Comparison of ENCODE assay signal across 8 mouse cellular contexts in genomic region chr2:59612733-59613473, GRCm38 (mm10). TPM values are rescaled to one million over a fixed set of nuclear protein-coding genes. Genes with fewer than 3 reads are reported as not detected.
DNase-seq lines count a peak whose midpoint lies in the region; ATAC-seq and TF ChIP-seq lines count a peak whose summit lies in the region.

No protein-coding gene starts in this region.

- TF ChIP-seq CTCF in intestine, postnatal 0 days (IDR thresholded peaks at IDR 0.05; ENCODE audit: low read depth) = no peak

- peak overlapping the region; percentile 79 for H3K4me2 ChIP-seq in intestine, postnatal 0 days (replicated peaks; ENCODE audit: low read depth)
- peak overlapping the region; percentile 73 for H3K4me2 ChIP-seq in liver, embryonic 15.5 days
- H3K4me2 ChIP-seq in neural tube, embryonic 12.5 days (replicated peaks) = peak overlapping the region; percentile 98

- under 1% methylated on average over 33 of the region's 33 CpGs for WGBS in intestine, postnatal 0 days
- 1% methylated on average over 33 of the region's 33 CpGs for WGBS in liver, embryonic 15.5 days (ENCODE audit: insufficient replicate concordance)
- under 1% methylated on average over 33 of the region's 33 CpGs for WGBS in neural tube, embryonic 12.5 days

- no peaks in the 10 kb centered on the region for H3K36me3 ChIP-seq in intestine, postnatal 0 days (ENCODE audit: control insufficient read depth, insufficient read depth)
- H3K36me3 ChIP-seq in liver, embryonic 15.5 days (replicated peaks) = no peaks in the 10 kb centered on the region
- H3K36me3 ChIP-seq in neural tube, embryonic 12.5 days = no peaks in the 10 kb centered on the region

- no peaks in the 10 kb centered on the region for H3K9me3 ChIP-seq in intestine, postnatal 0 days (ENCODE audit: control insufficient read depth)
- H3K9me3 ChIP-seq in liver, embryonic 15.5 days (replicated peaks) = no peaks in the 10 kb centered on the region
- no peaks in the 10 kb centered on the region for H3K9me3 ChIP-seq in neural tube, embryonic 12.5 days

- H3K27me3 ChIP-seq in intestine, postnatal 0 days (replicated peaks; ENCODE audit: control insufficient read depth, insufficient read depth, low read length) = no peaks in the 10 kb centered on the region
- peaks cover 72% of the 10 kb centered on the region for H3K27me3 ChIP-seq in liver, embryonic 15.5 days
- no peaks in the 10 kb centered on the region for H3K27me3 ChIP-seq in neural tube, embryonic 12.5 days (replicated peaks)

- peaks cover 11% of the 10 kb centered on the region; the same call in 1 of the 2 replicates for H3K4me1 ChIP-seq in intestine, postnatal 0 days (replicated peaks; ENCODE audit: control insufficient read depth, insufficient read depth, low read length)
- peaks cover 10% of the 10 kb centered on the region for H3K4me1 ChIP-seq in liver, embryonic 15.5 days (replicated peaks)
- peaks cover 14% of the 10 kb centered on the region for H3K4me1 ChIP-seq in neural tube, embryonic 12.5 days

- peak overlapping the region; percentile 98 for H3K4me3 ChIP-seq in intestine, postnatal 0 days (ENCODE audit: low read depth, low read length)
- peak overlapping the region; percentile 63 for H3K4me3 ChIP-seq in liver, embryonic 15.5 days (replicated peaks)
- peak overlapping the region; percentile 75 for H3K4me3 ChIP-seq in neural tube, embryonic 12.5 days

- peak; percentile 12 for DNase-seq in right cerebral cortex, adult 18-20 months
- no peak for DNase-seq in right cerebral cortex, postnatal 14 days
- peak; percentile 41 for DNase-seq in cerebellum, adult 8-10 months
- peak; percentile 61 to 73 for DNase-seq in heart, adult 18-20 months
- no peak for DNase-seq in layer of hippocampus, adult 18-20 months (ENCODE audit: low spot score in 2 of 2)

- H3K27ac ChIP-seq in intestine, postnatal 0 days (ENCODE audit: low read depth, low read length) = peak overlapping the region; percentile 97
- H3K27ac ChIP-seq in liver, embryonic 15.5 days (replicated peaks) = no peak overlapping the region
- peak overlapping the region; percentile 59; the same call in 1 of the 2 replicates for H3K27ac ChIP-seq in neural tube, embryonic 12.5 days

- peak; percentile 10; the same call in 1 of the 2 replicates for ATAC-seq in intestine, postnatal 0 days
- ATAC-seq in liver, embryonic 15.5 days (ENCODE audit: insufficient read depth) = no peak
- ATAC-seq in neural tube, embryonic 12.5 days (ENCODE audit: low FRiP score, low read depth) = no peak

- H3K9ac ChIP-seq in intestine, postnatal 0 days (ENCODE audit: low read depth, low read length) = peak overlapping the region; percentile 95
- H3K9ac ChIP-seq in liver, embryonic 15.5 days = peak overlapping the region; percentile 56
- peak overlapping the region; percentile 82 for H3K9ac ChIP-seq in neural tube, embryonic 12.5 days

RNA-seq across cellular contexts. Expression of gene Tanc1, which starts 1.1 kb away (rescaled TPM):
- total RNA-seq in heart, adult 18-20 months (2021) = 10 to 100 TPM; 31.5 to 34.4 TPM
- 8.5 and 10.1 TPM in 2 replicates for polyA plus RNA-seq in intestine, postnatal 0 days (2015; fragmentation: Nextera tagmentation; extraction: Ambion mirVana)
- 2.4 and 3.2 TPM in 2 replicates for polyA plus RNA-seq in liver, embryonic 15.5 days (2015; fragmentation: Nextera tagmentation; extraction: Ambion mirVana)
- polyA plus RNA-seq in neural tube, embryonic 12.5 days (2016; fragmentation: Nextera tagmentation; extraction: Ambion mirVana) = 15.9 and 16.1 TPM in 2 replicates
- 100 to 1,000 TPM; 109 to 114 TPM for total RNA-seq in layer of hippocampus, adult 18-20 months (2021)

Comparison
In these comparisons a context has a peak if more than half of its experiments do, and no peak if none do; other contexts are left out.
1. DNase-seq: peak in right cerebral cortex, adult 18-20 months (single experiment), cerebellum, adult 8-10 months (single experiment) and heart, adult 18-20 months (2 of 2); none in right cerebral cortex, postnatal 14 days (single experiment) and layer of hippocampus, adult 18-20 months (0 of 2).
2. Peak in every context shown above with its lines, with median percentiles within 50 percentile points of each other: H3K4me2 ChIP-seq, H3K4me3 ChIP-seq and H3K9ac ChIP-seq.